Mouse (Mus musculus) left cerebral cortex, adult 9 months (tissue): ENCODE data around the gene Ift88.
A peak's percentile ranks its signal among the peaks of the same experiment; 100 is the strongest.

Source experiments
- DNase-seq, 2 experiments: peaks; one replicate each; pipeline ENCODE4 v3.0.0; 2022; ENCODE audit warnings: low spot score in 2 of 2

Ift88 gene

GRCm38 (mm10) chr14:57532577-57532976 lies 108.7 kb downstream of the Ift88 start:
- DNase-seq, result no peak

GRCm38 (mm10) chr14:57533214-57533613 lies 109.4 kb downstream of the Ift88 start:
- no peak for DNase-seq

GRCm38 (mm10) chr14:57533841-57534240 lies 110.0 kb downstream of the Ift88 start:
- no peak for DNase-seq

GRCm38 (mm10) chr14:57534346-57534745 lies 110.5 kb downstream of the Ift88 start:
- DNase-seq, result no peak

- DNase-seq, result no peak
Observed at GRCm38 (mm10) chr14:57534961-57535360, 111.1 kb downstream of the Ift88 start.

- no peak for DNase-seq
Observed at GRCm38 (mm10) chr14:57535646-57536045, 111.8 kb downstream of the Ift88 start.

GRCm38 (mm10) chr14:57536820-57537219 lies 113.0 kb downstream of the Ift88 start:
- no peak for DNase-seq

GRCm38 (mm10) chr14:57537261-57538015 lies 113.6 kb downstream of the Ift88 start:
- DNase-seq, result no peak

- DNase-seq, result peak in 1 of 2 experiments; percentile 66
Observed at GRCm38 (mm10) chr14:57540683-57541082, 116.8 kb downstream of the Ift88 start.

GRCm38 (mm10) chr14:57542231-57542630 lies 118.4 kb downstream of the Ift88 start:
- no peak for DNase-seq

- no peak for DNase-seq
Observed at GRCm38 (mm10) chr14:57543420-57544039, 119.7 kb downstream of the Ift88 start.

- no peak for DNase-seq
Observed at GRCm38 (mm10) chr14:57545526-57545925, 121.7 kb downstream of the Ift88 start.

GRCm38 (mm10) chr14:57546131-57546530 lies 122.3 kb downstream of the Ift88 start:
- DNase-seq, result no peak

GRCm38 (mm10) chr14:57546557-57547021 lies 122.7 kb downstream of the Ift88 start:
- no peak for DNase-seq

GRCm38 (mm10) chr14:57547062-57547461 lies 123.2 kb downstream of the Ift88 start:
- DNase-seq, result no peak

- no peak for DNase-seq
Observed at GRCm38 (mm10) chr14:57552945-57553344, 129.1 kb downstream of the Ift88 start.

- no peak for DNase-seq
Observed at GRCm38 (mm10) chr14:57554434-57554833, 130.6 kb downstream of the Ift88 start.

GRCm38 (mm10) chr14:57555471-57556070 lies 131.7 kb downstream of the Ift88 start:
- no peak for DNase-seq

GRCm38 (mm10) chr14:57556922-57557321 lies 133.1 kb downstream of the Ift88 start:
- DNase-seq, result no peak

- no peak for DNase-seq
Observed at GRCm38 (mm10) chr14:57565626-57566025, 141.8 kb downstream of the Ift88 start.
